Mouse (Mus musculus): Measurements from ENCODE around the gene Gm6592. TPM values are rescaled to one million over a fixed set of nuclear protein-coding genes. Genes with fewer than 3 reads are reported as not detected.
"Not testable (repeated sequence)": the region's sequence is repeated elsewhere in the genome, so short reads cannot be mapped to it uniquely, and the experiment has no call there.

The Gm6592 gene
- total RNA-seq (2015) (not detected in 2 replicates), total RNA-seq (2017) (not detected in 2 replicates)

- no peak for ATAC-seq (replicated peaks; ENCODE audit: poor library complexity)
Measured at GRCm38 (mm10) chrX:8843694-8844093, at the start of gene Gm6592. Gm6592 (plus strand) TSS chrX:8843994.

- ATAC-seq (replicated peaks; ENCODE audit: poor library complexity): not testable (repeated sequence)
Measured at GRCm38 (mm10) chrX:8803391-8803790, 40.4 kb upstream of the Gm6592 start, which contains the start of gene Ssxb5. Ssxb5 (plus strand) TSS chrX:8803691.

GRCm38 (mm10) chrX:8832043-8832442, 11.8 kb upstream of the Gm6592 start:
- no peak for ATAC-seq (replicated peaks; ENCODE audit: poor library complexity)

GRCm38 (mm10) chrX:8852486-8852885, 8.7 kb downstream of the Gm6592 start:
- no peak for ATAC-seq (replicated peaks; ENCODE audit: poor library complexity)

DNA sequence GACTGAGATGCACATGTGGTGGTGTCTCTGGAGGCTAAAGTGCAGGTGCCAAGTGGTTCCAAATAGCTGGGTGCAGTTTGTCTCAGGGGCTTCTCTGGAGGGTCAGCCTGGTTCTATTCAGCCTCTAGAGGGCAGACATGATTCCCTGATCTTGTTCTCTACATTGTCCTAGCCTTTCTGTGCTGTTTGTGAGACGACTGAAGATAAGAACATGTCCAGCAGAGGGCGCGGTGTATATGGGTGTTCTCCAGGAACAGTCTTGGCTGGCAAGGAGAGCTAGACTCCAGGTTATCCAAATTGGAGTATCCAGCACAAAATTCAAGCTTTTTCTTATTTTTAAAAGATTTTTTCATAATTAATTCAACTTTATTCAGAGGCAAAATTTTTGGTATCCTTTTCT, 20.5 kb downstream of the Gm6592 start:
- ATAC-seq (replicated peaks; ENCODE audit: poor library complexity): peak; percentile 90

- ATAC-seq (replicated peaks; ENCODE audit: poor library complexity): not testable (repeated sequence)
Measured at GRCm38 (mm10) chrX:8873953-8874352, 30.2 kb downstream of the Gm6592 start, which contains the start of gene Gm5751. Gm5751 (plus strand) TSS chrX:8874253.

GRCm38 (mm10) chrX:8884336-8884735, 40.5 kb downstream of the Gm6592 start:
- ATAC-seq (replicated peaks; ENCODE audit: poor library complexity): no peak

GRCm38 (mm10) chrX:8891975-8892342, 48.2 kb downstream of the Gm6592 start:
- ATAC-seq (replicated peaks; ENCODE audit: poor library complexity): no peak

GRCm38 (mm10) chrX:8892343-8893155, 48.8 kb downstream of the Gm6592 start, which contains the start of gene B630019K06Rik:
B630019K06Rik (plus strand) TSS chrX:8892382.
- peak; percentile 88 for ATAC-seq (replicated peaks; ENCODE audit: poor library complexity)

DNA sequence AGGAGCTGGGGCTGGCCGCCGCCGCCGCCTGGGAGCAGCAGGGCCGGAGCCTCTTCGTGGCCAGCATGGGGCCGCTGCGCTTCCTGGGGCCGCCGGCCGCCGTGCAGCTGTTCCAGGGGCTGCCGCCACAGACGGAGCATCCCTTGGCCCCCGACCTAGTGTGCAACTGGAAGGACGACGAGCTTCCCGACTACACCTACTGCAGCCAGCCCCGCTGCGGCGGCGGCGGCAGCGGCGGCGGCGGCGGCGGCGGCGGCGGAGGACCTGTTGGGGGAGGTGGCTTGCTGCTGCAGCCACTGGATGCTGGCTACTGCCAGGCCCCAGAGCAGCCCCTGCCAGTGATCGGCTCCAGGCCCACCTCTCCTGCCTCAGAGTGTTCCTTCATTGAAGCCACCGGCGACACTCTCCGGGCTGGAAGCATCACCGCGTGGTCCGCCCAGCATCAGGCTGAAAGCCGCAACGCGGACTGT, 49.4 kb downstream of the Gm6592 start:
- 0 out of 2 replicates have a peak, but pooled peaks have one; percentile 27 for ATAC-seq (replicated peaks; ENCODE audit: poor library complexity)

Other genes starting within 250 kb of the Gm6592 start
- gene Ssxb8, start 153.2 kb upstream of the Gm6592 start, total RNA-seq (2015): not detected in 2 replicates
- gene Ssxb8, start 153.2 kb upstream of the Gm6592 start, total RNA-seq (2017): not detected in 2 replicates
- gene Ssx9, start 95.6 kb upstream of the Gm6592 start, total RNA-seq (2015): not detected in 2 replicates
- not detected in 2 replicates for gene Ssx9, start 95.6 kb upstream of the Gm6592 start, total RNA-seq (2017)
- gene Ssxb5, start 40.3 kb upstream of the Gm6592 start, total RNA-seq (2015): not detected in 2 replicates
- gene Ssxb5, start 40.3 kb upstream of the Gm6592 start, total RNA-seq (2017): not detected in 2 replicates
- gene Gm5751, start 30.3 kb downstream of the Gm6592 start, total RNA-seq (2015): not detected in 2 replicates
- not detected in 2 replicates for gene Gm5751, start 30.3 kb downstream of the Gm6592 start, total RNA-seq (2017)
- 0.79 and 1.3 TPM in 2 replicates for gene B630019K06Rik, start 48.4 kb downstream of the Gm6592 start, total RNA-seq (2015)
- 0.64 and 0.75 TPM in 2 replicates for gene B630019K06Rik, start 48.4 kb downstream of the Gm6592 start, total RNA-seq (2017)
- gene Fthl17b, start 119.0 kb downstream of the Gm6592 start, total RNA-seq (2015): not detected in 2 replicates
- not detected in 2 replicates for gene Fthl17b, start 119.0 kb downstream of the Gm6592 start, total RNA-seq (2017)
- gene Fthl17c, start 132.6 kb downstream of the Gm6592 start, total RNA-seq (2015): not detected in 2 replicates
- not detected in 2 replicates for gene Fthl17c, start 132.6 kb downstream of the Gm6592 start, total RNA-seq (2017)
- gene Fthl17d, start 142.8 kb downstream of the Gm6592 start, total RNA-seq (2015): not detected in 2 replicates
- not detected in 2 replicates for gene Fthl17d, start 142.8 kb downstream of the Gm6592 start, total RNA-seq (2017)
- not detected in 2 replicates for gene Fthl17e, start 189.5 kb downstream of the Gm6592 start, total RNA-seq (2015)
- gene Fthl17e, start 189.5 kb downstream of the Gm6592 start, total RNA-seq (2017): not detected in 2 replicates
- gene Fthl17f, start 219.0 kb downstream of the Gm6592 start, total RNA-seq (2015): not detected in 2 replicates
- not detected in 2 replicates for gene Fthl17f, start 219.0 kb downstream of the Gm6592 start, total RNA-seq (2017)